Mouse (Mus musculus): Measurements from ENCODE around the gene Galnt3.

Gene Galnt3

GRCm38 (mm10) chr2:66124591-66125271 lies at the start of gene Galnt3:
Gene Galnt3, minus strand, starts transcription at chr2:66124994.
- DNase-seq (ENCODE audit: low spot score in 2 of 2) = peak in 1 of 2 experiments; percentile 19

DNA sequence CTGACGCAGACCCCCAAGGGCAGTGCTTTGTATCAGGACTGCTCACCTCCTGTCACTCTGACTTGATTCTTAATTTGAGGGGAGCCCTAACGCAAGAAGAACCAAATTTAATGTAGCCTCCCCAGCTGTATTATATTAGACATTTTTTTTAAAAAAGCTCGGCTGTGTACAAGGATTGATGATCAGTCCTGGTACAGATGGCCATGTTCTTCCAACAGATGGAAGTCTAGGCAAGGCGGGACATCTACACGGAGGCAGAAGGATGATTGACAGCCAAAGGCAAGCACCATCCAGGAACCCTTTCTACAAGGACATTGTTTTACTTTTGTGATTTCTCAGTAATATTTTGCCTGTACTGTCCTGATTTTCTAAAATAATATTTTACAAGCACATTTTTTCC lies 48.3 kb upstream of the Galnt3 start:
- no peak for DNase-seq (ENCODE audit: low spot score in 2 of 2)

- DNase-seq (ENCODE audit: low spot score in 2 of 2) = no peak
Measured at GRCm38 (mm10) chr2:66171643-66172042, 46.8 kb upstream of the Galnt3 start.

DNA sequence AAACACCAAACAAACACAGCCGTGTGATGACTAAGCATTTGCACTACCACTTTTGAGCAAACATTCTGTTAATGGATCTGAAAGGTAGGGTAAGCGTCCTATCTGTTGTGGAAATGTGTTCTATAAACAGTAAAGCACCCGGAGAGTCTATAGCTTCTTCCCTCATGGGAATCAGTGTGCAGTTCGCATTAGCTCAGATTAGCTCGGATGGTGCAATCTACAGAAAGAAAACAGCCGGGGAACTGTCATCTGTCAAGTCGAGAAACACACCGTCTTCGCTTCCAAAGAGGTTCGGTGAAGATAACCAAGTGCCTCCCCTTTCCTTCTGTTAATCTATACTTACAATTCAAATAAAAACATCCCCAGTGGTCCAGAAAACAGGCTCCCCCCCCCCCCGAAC lies 45.9 kb upstream of the Galnt3 start:
- no peak for DNase-seq (ENCODE audit: low spot score in 2 of 2)

GRCm38 (mm10) chr2:66165025-66165424 lies 40.2 kb upstream of the Galnt3 start:
- no peak for DNase-seq (ENCODE audit: low spot score in 2 of 2)

- DNase-seq (ENCODE audit: low spot score in 2 of 2) = no peak
Measured at GRCm38 (mm10) chr2:66158140-66158915, 33.5 kb upstream of the Galnt3 start.

GRCm38 (mm10) chr2:66151436-66151835 lies 26.6 kb upstream of the Galnt3 start:
- DNase-seq (ENCODE audit: low spot score in 2 of 2) = no peak

GRCm38 (mm10) chr2:66150531-66150930 lies 25.7 kb upstream of the Galnt3 start:
- no peak for DNase-seq (ENCODE audit: low spot score in 2 of 2)

DNA sequence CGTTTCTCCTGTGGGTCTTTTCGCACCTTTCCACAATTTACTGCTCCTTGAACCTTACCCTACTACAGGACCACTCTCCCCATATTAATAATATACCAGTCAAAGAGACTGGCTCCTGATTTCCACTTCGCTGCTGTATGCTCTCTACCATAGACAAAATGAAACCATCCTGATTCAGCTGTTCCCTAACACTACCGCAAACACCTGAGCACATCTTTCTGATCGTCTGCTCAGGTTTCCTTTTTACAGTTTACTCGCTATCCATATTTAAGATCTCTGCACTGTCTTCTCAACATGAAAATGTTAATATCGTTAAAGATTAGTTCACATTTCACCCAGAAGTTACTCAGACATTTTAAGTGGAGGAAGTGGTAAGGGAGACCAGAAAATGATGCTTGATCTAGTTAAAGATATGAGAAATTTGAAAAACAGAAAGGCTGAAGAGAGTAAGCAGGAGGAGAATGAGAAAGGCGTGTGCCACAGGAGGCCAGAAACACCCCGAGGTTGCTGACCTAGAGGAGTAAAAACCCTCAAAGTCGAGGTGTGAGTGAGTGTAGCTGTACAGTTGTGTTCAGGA lies 23.9 kb upstream of the Galnt3 start:
- no peak for DNase-seq (ENCODE audit: low spot score in 2 of 2)

- DNase-seq (ENCODE audit: low spot score in 2 of 2) = peak in 1 of 2 experiments; percentile 29
Measured at GRCm38 (mm10) chr2:66146473-66146872, 21.7 kb upstream of the Galnt3 start.

DNA sequence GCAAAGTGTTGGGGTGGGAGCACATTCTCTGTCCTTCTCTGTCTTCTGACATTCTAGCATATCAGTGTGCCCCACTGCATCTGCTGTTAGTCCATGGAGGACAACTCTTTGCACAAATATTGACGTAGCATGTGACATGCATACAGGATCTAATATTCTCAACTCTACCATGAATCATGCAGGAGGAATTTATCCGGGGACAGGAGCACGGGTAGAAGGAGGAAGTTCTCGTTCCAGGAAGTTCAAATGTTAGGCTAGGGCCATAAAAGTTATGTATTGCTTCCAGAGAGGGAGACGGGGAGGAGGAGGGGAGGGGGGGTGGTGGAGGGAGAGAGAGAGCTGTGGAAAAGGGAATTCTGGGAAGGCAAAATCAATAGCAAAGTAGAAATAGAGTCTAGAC lies 20.0 kb upstream of the Galnt3 start:
- DNase-seq (ENCODE audit: low spot score in 2 of 2) = no peak

- no peak for DNase-seq (ENCODE audit: low spot score in 2 of 2)
Measured at GRCm38 (mm10) chr2:66143284-66143683, 18.5 kb upstream of the Galnt3 start.

DNA sequence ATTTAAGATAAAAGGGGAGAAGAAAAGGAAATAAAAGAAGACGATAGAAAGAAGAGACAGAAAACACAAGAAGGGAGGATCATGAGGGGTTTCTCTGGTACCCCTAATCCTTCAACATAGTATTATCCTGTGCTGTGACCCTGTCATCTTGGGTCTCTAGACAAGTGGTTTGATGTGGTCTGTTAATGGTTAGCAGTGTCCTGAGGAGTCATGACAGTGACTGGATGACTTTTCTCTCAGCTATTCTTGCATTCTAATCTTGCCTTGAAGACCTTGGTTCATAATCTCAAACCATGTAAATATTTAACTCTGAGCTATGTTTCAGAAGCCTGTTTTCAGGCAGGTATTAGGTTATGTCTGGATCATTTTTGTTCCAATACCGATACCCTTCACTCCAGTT lies 17.9 kb upstream of the Galnt3 start:
- DNase-seq (ENCODE audit: low spot score in 2 of 2) = no peak

- no peak for DNase-seq (ENCODE audit: low spot score in 2 of 2)
Measured at GRCm38 (mm10) chr2:66142268-66142667, 17.5 kb upstream of the Galnt3 start.

GRCm38 (mm10) chr2:66140246-66140645 lies 15.5 kb upstream of the Galnt3 start:
- DNase-seq (ENCODE audit: low spot score in 2 of 2) = no peak

DNA sequence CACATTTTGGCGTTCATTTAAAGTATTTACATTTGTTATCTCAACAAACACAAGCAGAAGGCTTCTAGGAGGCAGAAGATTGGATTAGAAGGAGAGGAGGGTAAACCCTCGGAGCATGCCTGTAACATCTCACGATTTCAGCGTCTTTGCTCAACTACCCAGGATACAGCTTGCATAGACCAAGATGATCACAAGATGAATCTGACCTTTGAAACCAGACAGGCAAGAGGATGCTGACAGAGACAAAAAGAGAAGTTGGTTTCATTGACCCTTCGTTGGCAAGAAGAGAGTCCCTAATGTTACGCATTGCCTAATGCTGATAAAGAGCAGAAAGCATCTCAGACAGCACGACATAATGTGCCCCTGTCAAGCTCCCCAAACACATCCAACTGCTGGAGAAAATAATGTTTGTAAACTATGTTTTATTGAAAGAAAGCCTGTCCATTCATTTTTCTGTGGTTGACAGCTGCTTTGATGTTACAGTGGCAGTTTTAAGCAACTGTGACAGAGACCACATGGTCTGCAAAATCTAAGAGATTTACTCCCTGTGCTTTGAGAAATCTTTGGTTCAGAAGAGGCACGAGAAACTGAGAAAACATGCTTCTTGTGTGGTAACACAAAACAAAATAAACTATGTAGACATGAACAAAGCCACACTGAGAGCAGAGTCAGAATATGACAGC lies 7.2 kb upstream of the Galnt3 start:
- no peak for DNase-seq (ENCODE audit: low spot score in 2 of 2)

DNA sequence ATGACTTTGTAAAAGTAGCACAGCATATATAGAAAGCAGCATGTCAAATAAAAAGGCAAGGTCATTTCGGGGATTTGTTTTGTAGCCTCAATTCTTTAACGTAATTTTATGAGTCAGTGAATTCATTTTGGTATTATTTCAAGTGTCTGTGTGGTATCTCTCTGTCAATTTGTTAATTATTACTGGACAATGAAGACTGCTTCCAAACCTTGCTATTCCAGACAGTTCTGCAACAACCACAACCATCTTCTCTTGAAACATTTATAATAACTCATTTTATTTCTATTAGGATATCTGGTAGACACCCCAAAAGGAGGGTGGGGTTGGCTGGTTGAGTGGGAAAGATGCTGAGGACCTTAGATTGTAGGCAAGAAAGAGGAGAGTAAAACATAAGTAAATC lies 4.1 kb upstream of the Galnt3 start:
- no peak for DNase-seq (ENCODE audit: low spot score in 2 of 2)

DNA sequence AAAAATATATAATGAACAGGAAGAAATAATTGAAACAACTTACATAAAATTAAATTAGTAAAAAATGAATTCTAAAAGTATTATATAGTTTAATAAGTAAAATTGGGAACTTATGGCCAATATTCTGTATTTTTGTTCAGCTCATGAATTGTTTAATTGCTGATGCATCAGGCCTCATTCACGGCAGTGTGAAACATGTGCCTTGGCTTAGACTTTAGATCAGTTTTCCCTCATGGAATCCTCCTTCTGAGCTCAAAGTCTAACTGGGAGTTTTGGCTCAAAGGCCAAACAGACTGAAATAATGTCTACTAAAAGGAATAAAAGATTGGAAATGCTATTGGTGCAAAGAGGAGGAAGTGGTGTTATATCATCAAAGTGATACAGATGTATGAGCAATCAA lies 2.7 kb upstream of the Galnt3 start:
- no peak for DNase-seq (ENCODE audit: low spot score in 2 of 2)

DNA sequence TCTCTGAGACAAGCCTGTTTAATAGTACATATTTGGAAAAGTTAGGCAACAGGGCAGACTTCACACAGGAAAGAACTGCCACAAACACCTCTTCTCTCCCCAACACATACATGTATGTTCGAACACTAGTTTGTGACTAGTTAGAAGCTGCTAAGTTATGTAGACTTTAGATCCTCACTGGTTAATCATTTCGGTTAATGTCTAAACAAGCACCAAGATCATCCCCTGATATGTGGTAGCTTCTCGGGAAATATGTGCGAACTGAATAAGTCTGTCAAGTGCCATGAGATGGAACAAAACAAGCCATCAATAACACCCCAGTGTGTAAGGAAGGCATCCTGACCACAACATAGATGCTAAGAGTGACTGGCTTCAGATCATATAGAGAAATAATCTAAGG lies 2.1 kb upstream of the Galnt3 start:
- DNase-seq (ENCODE audit: low spot score in 2 of 2) = no peak

- no peak for DNase-seq (ENCODE audit: low spot score in 2 of 2)
Measured at GRCm38 (mm10) chr2:66123756-66124589, 821 bp downstream of the Galnt3 start.

DNA sequence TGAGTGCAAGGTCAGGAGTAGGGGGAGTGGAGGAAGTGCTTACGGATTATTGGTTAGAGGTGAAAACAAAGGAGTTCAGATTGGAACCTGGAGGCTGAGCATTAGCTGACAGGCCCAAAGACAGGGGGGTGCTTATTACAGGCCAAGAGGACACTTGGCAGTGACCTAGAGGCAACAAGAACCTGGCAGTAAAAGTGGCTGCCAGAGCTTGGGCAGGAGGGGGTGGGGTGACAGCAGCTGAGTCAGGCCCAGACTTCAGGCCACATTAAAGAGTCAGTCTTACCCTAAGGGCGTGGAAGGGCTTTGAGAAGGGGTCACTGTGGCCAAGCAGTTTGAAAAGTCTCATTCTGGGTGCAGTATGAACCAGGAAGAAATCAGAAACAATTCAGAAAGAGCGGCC lies 7.1 kb downstream of the Galnt3 start:
- no peak for DNase-seq (ENCODE audit: low spot score in 2 of 2)

Measured in left cerebral cortex, adult 9 months (tissue).